Mouse (Mus musculus) E14TG2a.4 (cell line): ENCODE measurements around the gene Hoxd4.

Source experiments
- CTCF ChIP-seq: conservative IDR thresholded peaks from 2 replicates; pipeline ENCODE4 v1.5.1; 2014; ENCODE audit warnings: low read length
- NANOG ChIP-seq: IDR thresholded peaks from 2 replicates; pipeline ENCODE4 v1.6.1; 2014; ENCODE audit warnings: borderline replicate concordance, low read length, mixed read lengths

DNA sequence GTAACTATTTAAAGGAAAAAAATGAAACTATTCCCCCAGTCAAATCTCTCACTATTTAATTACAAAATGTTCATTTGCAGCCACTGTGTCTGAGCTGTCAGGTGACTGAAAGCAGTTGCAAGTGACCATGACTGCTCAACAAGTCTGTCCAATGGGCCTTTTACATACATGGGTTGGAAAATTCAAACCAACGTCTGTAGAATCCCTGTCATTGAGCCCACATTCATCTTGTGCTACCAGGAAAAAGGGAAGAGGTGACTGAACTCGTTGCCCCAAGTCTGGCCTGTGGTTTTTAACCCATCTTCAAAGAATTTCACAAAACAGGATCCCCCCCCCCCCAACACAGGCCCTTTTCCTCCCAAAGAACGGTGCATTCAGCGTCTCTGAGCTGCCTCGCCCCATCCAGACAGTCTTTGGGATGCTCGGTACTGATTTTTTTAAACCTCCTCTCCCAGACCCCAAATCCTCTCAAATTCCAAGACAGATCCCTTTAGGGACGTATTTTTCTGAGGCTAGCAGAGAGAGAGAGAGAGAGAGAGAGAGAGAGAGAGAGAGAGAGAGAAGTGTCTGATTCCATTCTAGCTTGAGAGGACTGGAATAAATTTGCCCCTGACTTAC lies 15.8 kb upstream of the Hoxd4 start:
- TF ChIP-seq CTCF, result no peak
- no peak for TF ChIP-seq NANOG
